Mouse (Mus musculus) G1E (cell line): ENCODE results near the gene Fcho2. TPM values are rescaled to one million over a fixed set of nuclear protein-coding genes. Genes with fewer than 3 reads are reported as not detected.

Source experiments
- ATAC-seq: 2 replicates; pipeline ENCODE4 v1.8.0; 2016; ENCODE audit warnings: mild to moderate bottlenecking; ENCODE audit not compliant: insufficient number of reproducible peaks, poor library complexity, low FRiP score, severe bottlenecking; ENCODE audit errors: extremely low read depth
- DNase-seq: peaks from one replicate; pipeline ENCODE4 v3.0.0; 2012; ENCODE audit warnings: low spot score
- H3K27me3 ChIP-seq: 2 replicates; pipeline ENCODE4 v1.6.1; 2012; ENCODE audit warnings: mild to moderate bottlenecking, low read length, inconsistent platforms; ENCODE audit not compliant: insufficient read depth
- H3K36me3 ChIP-seq: replicated peaks from 2 replicates; pipeline ENCODE3; 2012; ENCODE audit warnings: mild to moderate bottlenecking, inconsistent platforms
- H3K4me1 ChIP-seq: 2 replicates; pipeline ENCODE4 v1.6.1; 2012; ENCODE audit warnings: low read depth, low read length, inconsistent platforms, mixed read lengths; ENCODE audit not compliant: insufficient read depth
- H3K4me3 ChIP-seq: 2 replicates; pipeline ENCODE4 v1.5.1; 2012; ENCODE audit warnings: low read depth, mild to moderate bottlenecking, inconsistent platforms, low read length, moderate library complexity, mixed read lengths
- H3K9me3 ChIP-seq: replicated peaks from 2 replicates; pipeline ENCODE4 v1.6.1; 2012; ENCODE audit warnings: inconsistent platforms
- CTCF ChIP-seq: IDR thresholded peaks from 2 replicates; pipeline ENCODE4 v1.5.1; 2012; ENCODE audit warnings: low read depth, low read length, inconsistent platforms, mixed read lengths
- GATA1 ChIP-seq: IDR thresholded peaks from 2 replicates; pipeline ENCODE4 v1.6.1; 2012; ENCODE audit warnings: borderline replicate concordance, low read length, inconsistent platforms, mixed read lengths
- GATA2 ChIP-seq: IDR thresholded peaks from 2 replicates; pipeline ENCODE4 v1.6.1; 2012; ENCODE audit warnings: low read depth, low read length, inconsistent platforms, borderline replicate concordance
- POLR2AphosphoS5 ChIP-seq: IDR thresholded peaks from 2 replicates; pipeline ENCODE4 v1.6.1; 2012; ENCODE audit warnings: low read depth, low read length, inconsistent platforms; ENCODE audit not compliant: insufficient replicate concordance
- TAL1 ChIP-seq: conservative IDR thresholded peaks from 2 replicates; pipeline ENCODE4 v1.6.1; 2012; ENCODE audit warnings: low read depth, low read length, inconsistent platforms, mixed read lengths
- polyA plus RNA-seq: library from polyadenylated mRNA; stranded (reverse); fragments of >175 nt; gene quantifications from 2 replicates; pipeline ENCODE4 v1.2.3, GENCODE M21; 2012
- total RNA-seq, 2 experiments: library from RNA; stranded (forward) in 1 of 2; stranded (reverse) in 1 of 2; fragments of 200-1000 nt in 1 of 2; fragments of >200 nt in 1 of 2; fragmentation: Nextera tagmentation in 1 of 2; gene quantifications; 2 replicates each; pipeline ENCODE4 v1.2.3; 2014 to 2017

Fcho2 gene
- total and polyA plus RNA-seq, 3 experiments: 5.0 to 105 (median 30.7) TPM

DNA sequence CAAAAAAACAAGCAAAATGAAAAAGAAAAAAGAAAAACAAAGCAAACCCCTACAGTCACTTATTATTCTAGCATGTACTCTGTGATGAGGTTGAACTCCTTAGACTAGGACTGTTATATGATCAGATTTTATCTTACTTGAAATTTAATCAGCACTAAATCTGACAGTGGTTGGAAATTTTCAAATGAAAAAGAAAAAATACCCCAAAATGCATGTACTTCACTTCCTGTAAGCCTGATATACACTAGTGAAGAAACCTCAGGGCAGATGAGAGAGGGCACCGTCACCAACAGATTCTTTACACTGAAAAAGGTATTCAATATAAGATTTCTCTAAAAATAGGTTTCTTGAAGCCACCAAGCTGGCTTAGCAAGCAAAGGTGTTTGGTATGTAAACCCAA, 23.6 kb downstream of the Fcho2 start:
- ATAC-seq (no peak), DNase-seq (no peak)
- TF ChIP-seq TAL1 (no peak), GATA1 (no peak), CTCF (no peak), POLR2AphosphoS5 (no peak), GATA2 (no peak)
- H3K27me3 ChIP-seq: no peaks in the 10 kb centered on the region
- no peak overlapping the region for H3K4me3 ChIP-seq
- peaks cover 35% of the 10 kb centered on the region for H3K36me3 ChIP-seq
- H3K9me3 ChIP-seq: no peaks in the 10 kb centered on the region
- H3K4me1 ChIP-seq: peaks cover 2% of the 10 kb centered on the region; the same call in 1 of the 2 replicates

DNA sequence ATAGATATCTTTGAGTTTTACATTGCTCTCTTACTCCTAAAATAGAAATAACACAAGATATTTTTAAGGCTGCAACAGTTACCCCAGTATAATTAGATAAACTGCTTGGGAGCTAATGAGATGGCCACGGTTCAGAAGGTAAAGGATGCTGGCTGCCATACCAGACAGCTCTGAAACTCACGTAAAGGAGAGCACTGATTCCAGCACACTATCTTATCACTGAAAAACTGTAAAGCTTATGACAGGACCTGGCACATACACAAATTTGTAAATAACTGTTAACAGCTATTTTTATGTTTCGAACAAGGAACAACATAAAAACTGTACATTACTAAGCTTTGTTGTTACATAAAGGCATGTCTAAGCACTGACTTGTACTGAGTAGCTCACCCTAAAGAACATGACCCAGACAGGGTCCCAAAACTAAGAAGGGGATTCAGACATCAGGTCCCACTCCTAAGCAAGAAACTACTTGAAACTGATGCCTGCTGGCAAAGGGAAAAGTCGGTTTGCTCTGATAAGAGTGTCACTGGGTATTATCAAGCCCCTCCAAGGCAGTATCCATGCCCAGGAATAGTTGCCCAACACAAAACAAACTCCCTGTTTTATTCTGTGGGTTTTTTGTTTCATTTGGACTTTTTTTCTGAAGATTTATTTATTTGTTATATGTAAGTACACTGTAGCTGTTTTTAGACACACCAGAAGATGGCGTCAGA, 28.1 kb downstream of the Fcho2 start:
- Histone ChIP-seq H3K4me3 (no peak overlapping the region), H3K27me3 (no peaks in the 10 kb centered on the region), H3K4me1 (peaks cover 2% of the 10 kb centered on the region; the same call in 1 of the 2 replicates), H3K36me3 (peaks cover 46% of the 10 kb centered on the region), H3K9me3 (no peaks in the 10 kb centered on the region)
- TF ChIP-seq TAL1 (no peak), CTCF (no peak), GATA2 (no peak), POLR2AphosphoS5 (no peak), GATA1 (no peak)
- no peak for DNase-seq
- ATAC-seq: no peak

DNA sequence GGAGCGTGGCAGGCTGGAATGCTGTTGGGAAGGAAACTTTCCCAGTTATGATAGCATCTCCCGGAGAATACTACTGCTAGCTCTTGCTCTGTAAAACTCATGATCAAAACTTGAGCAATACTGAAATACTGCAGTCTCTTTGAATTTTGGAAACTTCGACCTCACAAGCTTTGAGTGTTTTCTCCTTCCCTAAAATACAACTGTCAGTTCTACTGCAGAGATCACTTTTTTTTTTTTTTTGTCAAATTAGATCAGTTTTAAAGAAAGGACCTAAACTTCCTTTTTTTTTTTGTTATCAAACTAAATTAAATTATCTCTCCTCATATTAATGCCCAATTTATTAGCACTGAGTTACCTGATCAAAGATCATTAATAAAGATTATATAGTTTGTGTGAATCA, 37.3 kb downstream of the Fcho2 start:
- Histone ChIP-seq H3K27me3 (no peaks in the 10 kb centered on the region), H3K4me1 (0 out of 2 replicates have a peak, but pooled peaks cover 2% of the 10 kb centered on the region), H3K36me3 (peaks cover 51% of the 10 kb centered on the region), H3K9me3 (no peaks in the 10 kb centered on the region), H3K4me3 (no peak overlapping the region)
- TF ChIP-seq GATA1: no peak
- TF ChIP-seq CTCF: no peak
- TF ChIP-seq POLR2AphosphoS5: no peak
- TF ChIP-seq TAL1: no peak
- TF ChIP-seq GATA2: no peak
- no peak for ATAC-seq
- DNase-seq: no peak

DNA sequence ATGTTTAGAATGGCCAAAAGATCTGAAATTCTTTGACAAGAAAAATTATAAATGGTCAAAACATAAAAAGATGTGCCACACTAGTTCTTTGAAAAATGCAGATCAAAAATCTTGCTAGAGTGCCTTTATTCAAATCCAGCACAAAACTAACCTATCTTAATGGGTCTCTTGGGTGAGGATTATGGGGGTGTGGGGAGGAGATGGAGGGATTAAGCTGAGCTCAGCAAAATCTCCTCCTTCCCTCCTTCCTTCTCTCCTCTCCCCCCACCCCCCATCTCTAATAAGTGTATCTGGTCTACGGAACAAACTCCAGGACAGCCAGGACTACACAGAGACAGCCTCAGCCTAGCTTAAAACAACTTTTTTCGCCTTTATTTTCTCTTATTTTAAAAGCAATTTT, 43.8 kb downstream of the Fcho2 start:
- ATAC-seq (no peak), DNase-seq (no peak)
- H3K4me1 ChIP-seq: no peaks in the 10 kb centered on the region
- H3K9me3 ChIP-seq: no peaks in the 10 kb centered on the region
- no peaks in the 10 kb centered on the region for H3K27me3 ChIP-seq
- H3K36me3 ChIP-seq: peaks cover 22% of the 10 kb centered on the region
- no peak overlapping the region for H3K4me3 ChIP-seq
- TF ChIP-seq TAL1 (no peak), GATA2 (no peak), GATA1 (no peak), POLR2AphosphoS5 (no peak), CTCF (no peak)

DNA sequence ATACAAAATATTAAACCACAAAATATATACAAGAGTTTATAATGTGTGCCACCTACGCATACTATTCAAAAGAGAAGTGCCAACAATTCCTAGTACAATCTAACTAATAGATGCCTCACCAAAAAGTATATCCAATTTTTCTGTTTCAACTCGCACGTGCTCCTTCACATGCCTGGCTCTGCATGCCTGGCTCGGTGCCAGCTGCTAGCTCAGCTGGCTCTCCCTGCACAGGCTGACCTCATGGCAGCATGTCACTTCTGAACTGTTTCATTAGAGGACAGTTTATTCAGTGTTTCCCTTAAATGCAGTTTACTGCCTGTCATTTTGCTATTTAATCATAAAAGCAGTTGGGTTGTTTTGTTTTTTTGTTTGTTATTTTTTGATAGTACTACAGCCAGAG, 46.9 kb downstream of the Fcho2 start:
- Histone ChIP-seq H3K9me3 (no peaks in the 10 kb centered on the region), H3K36me3 (peaks cover 19% of the 10 kb centered on the region), H3K4me3 (no peak overlapping the region), H3K27me3 (no peaks in the 10 kb centered on the region), H3K4me1 (no peaks in the 10 kb centered on the region)
- DNase-seq: peak; percentile 5
- no peak for ATAC-seq
- TF ChIP-seq CTCF (no peak), GATA2 (no peak), TAL1 (no peak), POLR2AphosphoS5 (no peak), GATA1 (no peak)

DNA sequence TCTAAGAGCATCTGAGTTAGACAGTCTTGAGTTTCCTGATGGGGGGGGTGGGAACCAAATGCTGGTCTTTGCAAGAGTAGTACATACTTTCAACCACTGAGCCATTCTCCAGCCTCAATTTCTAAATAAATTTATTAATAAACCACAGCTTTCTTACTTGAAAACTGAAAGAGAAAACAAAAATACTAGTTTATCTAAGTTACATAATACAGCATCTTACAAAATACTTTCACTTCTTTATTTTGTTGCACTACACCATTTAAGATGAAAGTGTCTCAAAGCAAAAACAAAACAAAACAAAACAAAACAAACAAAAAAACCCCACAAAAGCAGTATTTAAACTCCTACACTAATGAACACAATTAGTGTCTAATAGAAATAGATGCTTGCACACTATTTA, 53.5 kb downstream of the Fcho2 start:
- H3K4me1 ChIP-seq: no peaks in the 10 kb centered on the region; the same call in 1 of the 2 replicates
- no peak overlapping the region for H3K4me3 ChIP-seq
- ATAC-seq (no peak), DNase-seq (no peak)
- H3K9me3 ChIP-seq: no peaks in the 10 kb centered on the region
- TF ChIP-seq TAL1: no peak
- H3K36me3 ChIP-seq: peaks cover 35% of the 10 kb centered on the region
- H3K27me3 ChIP-seq: no peaks in the 10 kb centered on the region
